Mouse (Mus musculus): ENCODE measurements around the gene Fezf1.

The Fezf1 gene

GRCm38 (mm10) chr6:23248313-23249052 is at the start of gene Fezf1:
TSS of gene Fezf1 (minus strand) at chr6:23248362.
- no peak for DNase-seq (ENCODE audit: low spot score)

- no peak for DNase-seq (ENCODE audit: low spot score)
These were observed 46.5 kb upstream of the Fezf1 start for GRCm38 (mm10) chr6:23294685-23295084.

GRCm38 (mm10) chr6:23288752-23289151 is 40.6 kb upstream of the Fezf1 start:
- no peak for DNase-seq (ENCODE audit: low spot score)

- DNase-seq (ENCODE audit: low spot score): no peak
These were observed 33.3 kb upstream of the Fezf1 start for GRCm38 (mm10) chr6:23281514-23281820.

GRCm38 (mm10) chr6:23280811-23281513 is 32.8 kb upstream of the Fezf1 start:
- no peak for DNase-seq (ENCODE audit: low spot score)

- DNase-seq (ENCODE audit: low spot score): no peak
These were observed 25.3 kb upstream of the Fezf1 start for GRCm38 (mm10) chr6:23273483-23273882.

- DNase-seq (ENCODE audit: low spot score): no peak
These were observed 24.8 kb upstream of the Fezf1 start for GRCm38 (mm10) chr6:23272979-23273378.

GRCm38 (mm10) chr6:23272542-23272941 is 24.4 kb upstream of the Fezf1 start:
- DNase-seq (ENCODE audit: low spot score): no peak

- no peak for DNase-seq (ENCODE audit: low spot score)
These were observed 12.5 kb upstream of the Fezf1 start for GRCm38 (mm10) chr6:23260738-23261050.

GRCm38 (mm10) chr6:23260016-23260737 is 12.0 kb upstream of the Fezf1 start:
- DNase-seq (ENCODE audit: low spot score): no peak

GRCm38 (mm10) chr6:23257981-23258380 is 9.8 kb upstream of the Fezf1 start:
- no peak for DNase-seq (ENCODE audit: low spot score)

- DNase-seq (ENCODE audit: low spot score): no peak
These were observed 7.0 kb upstream of the Fezf1 start for GRCm38 (mm10) chr6:23255161-23255560.

GRCm38 (mm10) chr6:23254644-23255043 is 6.5 kb upstream of the Fezf1 start:
- no peak for DNase-seq (ENCODE audit: low spot score)

GRCm38 (mm10) chr6:23253353-23254311 is 5.5 kb upstream of the Fezf1 start:
- no peak for DNase-seq (ENCODE audit: low spot score)

GRCm38 (mm10) chr6:23252196-23253135 is 4.3 kb upstream of the Fezf1 start:
- DNase-seq (ENCODE audit: low spot score): no peak

GRCm38 (mm10) chr6:23251431-23251830 is 3.3 kb upstream of the Fezf1 start:
- DNase-seq (ENCODE audit: low spot score): no peak

- DNase-seq (ENCODE audit: low spot score): no peak
These were observed 2.3 kb upstream of the Fezf1 start for GRCm38 (mm10) chr6:23250288-23250955.

- DNase-seq (ENCODE audit: low spot score): no peak
These were observed 1.6 kb upstream of the Fezf1 start for GRCm38 (mm10) chr6:23249616-23250287.

GRCm38 (mm10) chr6:23249053-23249401 is 865 bp upstream of the Fezf1 start:
- DNase-seq (ENCODE audit: low spot score): no peak

Data from layer of hippocampus, adult 11-12 months (tissue).